Mouse (Mus musculus): ENCODE measurements around the gene Rassf3. TPM values are rescaled to one million over a fixed set of nuclear protein-coding genes. Genes with fewer than 3 reads are reported as not detected.

The Rassf3 gene
- polyA plus RNA-seq, 1 experiment = 20.4 TPM

DNA sequence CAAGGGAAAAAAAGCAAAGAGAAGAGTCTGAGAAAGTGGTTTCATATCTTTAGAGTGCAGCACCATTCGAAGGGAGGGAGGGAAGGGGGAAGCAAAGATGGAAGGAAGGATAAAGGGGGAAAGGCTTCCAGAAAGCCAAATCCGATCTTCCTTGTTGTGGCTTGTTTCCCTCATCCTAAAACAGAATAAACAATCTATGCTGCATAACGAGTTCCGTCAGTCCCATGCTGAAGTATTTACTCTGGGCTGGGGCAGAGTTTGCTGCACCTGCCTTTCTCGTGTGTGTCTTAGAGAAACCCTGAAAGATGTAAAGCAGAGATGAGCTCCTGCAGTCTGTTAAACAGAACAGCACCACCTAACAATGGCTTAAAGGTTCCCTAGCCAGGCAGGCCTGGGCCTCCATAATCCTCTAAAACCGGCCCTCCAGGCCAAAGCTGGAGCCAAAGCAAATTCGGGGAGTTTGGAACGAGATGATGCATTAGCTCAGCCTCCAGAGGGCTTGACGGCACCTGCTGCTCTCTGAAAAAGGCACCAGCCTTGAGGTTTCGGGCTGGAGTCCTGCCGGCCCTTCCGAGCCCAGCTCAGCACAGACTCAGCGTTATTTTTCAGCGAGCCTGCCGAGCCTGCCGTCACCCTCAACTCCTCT, 43.4 kb downstream of the Rassf3 start:
- no peak for TF ChIP-seq POLR2A (IDR thresholded peaks at IDR 0.05; ENCODE audit: low read depth, low read length)
- TF ChIP-seq CTCF (IDR thresholded peaks at IDR 0.05; ENCODE audit: extremely low read depth, insufficient read depth, insufficient read length, insufficient replicate concordance) = no peak
- Histone ChIP-seq H3K4me1 (ENCODE audit: control insufficient read depth, insufficient read depth, insufficient read length) (peaks cover 38% of the 10 kb centered on the region; the same call in 1 of the 2 replicates), H3K36me3 (ENCODE audit: control insufficient read depth, insufficient read depth, low read length) (no peaks in the 10 kb centered on the region), H3K27ac (ENCODE audit: insufficient read depth, low read length) (peak overlapping the region; percentile 15), H3K27me3 (ENCODE audit: control insufficient read depth, insufficient read depth, low read length) (no peaks in the 10 kb centered on the region), H3K4me3 (ENCODE audit: extremely low read depth, insufficient read depth, insufficient read length) (no peak overlapping the region)
- DNase-seq (ENCODE audit: low read depth in 1 of 2, low spot score in 2 of 2) = no peak
- WGBS = 32% methylated on average over 16 of the region's 16 CpGs

DNA sequence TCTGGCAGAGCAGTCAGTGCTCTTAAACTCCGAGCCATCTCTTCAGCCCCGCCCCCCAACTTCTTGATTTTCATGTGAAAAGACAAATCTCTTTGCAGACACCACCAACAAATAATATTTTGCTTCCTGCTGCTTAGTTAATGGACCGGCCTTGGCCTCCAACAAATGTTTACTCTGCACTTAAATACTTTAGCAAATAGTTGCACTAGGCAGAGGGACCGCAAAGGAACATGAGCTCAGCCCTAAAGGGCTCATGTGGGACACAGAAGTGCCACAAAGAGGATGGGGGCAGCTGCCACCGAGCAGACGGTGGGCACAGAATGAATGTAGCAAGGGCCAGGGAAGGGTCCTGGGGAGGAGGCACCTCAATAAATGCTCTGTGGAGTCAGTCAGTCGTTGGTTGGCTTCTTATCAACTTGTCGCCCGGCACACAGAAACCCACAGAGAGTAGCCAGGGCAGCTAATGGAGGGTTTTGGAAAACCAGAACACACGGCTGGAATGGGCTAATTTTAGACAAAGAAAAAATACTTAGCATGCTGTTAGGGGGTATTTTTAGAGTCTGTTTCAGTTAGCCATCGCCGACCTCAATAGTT, 44.0 kb downstream of the Rassf3 start:
- Histone ChIP-seq H3K27ac (ENCODE audit: insufficient read depth, low read length) (peak overlapping the region; percentile 71), H3K36me3 (ENCODE audit: control insufficient read depth, insufficient read depth, low read length) (no peaks in the 10 kb centered on the region), H3K4me1 (ENCODE audit: control insufficient read depth, insufficient read depth, insufficient read length) (peaks cover 44% of the 10 kb centered on the region; the same call in 1 of the 2 replicates), H3K4me3 (ENCODE audit: extremely low read depth, insufficient read depth, insufficient read length) (no peak overlapping the region), H3K27me3 (ENCODE audit: control insufficient read depth, insufficient read depth, low read length) (no peaks in the 10 kb centered on the region)
- no peak for DNase-seq (ENCODE audit: low read depth in 1 of 2, low spot score in 2 of 2)
- TF ChIP-seq CTCF (IDR thresholded peaks at IDR 0.05; ENCODE audit: extremely low read depth, insufficient read depth, insufficient read length, insufficient replicate concordance) (no peak), POLR2A (IDR thresholded peaks at IDR 0.05; ENCODE audit: low read depth, low read length) (no peak)
- 38% methylated on average over 12 of the region's 12 CpGs for WGBS

DNA sequence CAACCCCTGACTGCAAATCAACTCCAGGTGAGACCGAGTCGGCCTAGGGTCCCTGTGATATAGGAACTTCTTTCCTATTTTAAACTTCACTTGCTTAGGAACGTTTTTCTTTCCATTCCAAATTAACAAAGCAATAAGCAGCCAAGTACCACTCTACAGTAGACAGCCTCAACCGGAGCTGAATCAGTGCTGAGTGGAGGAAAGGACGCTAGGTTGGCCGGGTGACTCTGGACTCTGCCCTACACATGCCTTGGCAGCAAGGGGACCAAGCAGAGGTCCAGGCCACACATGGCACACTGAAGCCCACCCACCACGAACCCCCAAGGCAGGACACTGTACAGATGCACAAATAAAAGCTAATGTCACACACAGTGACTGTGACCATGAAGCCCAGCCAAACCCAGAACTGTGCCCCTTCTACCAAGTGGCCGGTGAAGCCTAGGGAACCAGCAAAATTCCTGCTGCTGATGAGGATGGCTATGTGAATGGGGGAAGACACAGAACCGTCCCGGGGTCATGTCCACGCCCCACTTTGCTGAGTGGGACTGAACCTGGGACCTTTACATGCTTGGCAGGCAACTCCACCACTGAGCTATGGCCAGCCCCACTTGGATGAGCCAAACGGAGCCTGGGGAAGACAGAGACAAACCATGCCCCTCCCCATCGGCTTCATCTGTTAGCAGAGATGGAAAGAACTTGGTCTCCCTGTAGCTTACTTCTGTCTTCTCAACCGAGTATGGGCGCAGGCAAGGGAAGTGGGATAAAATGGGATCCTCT, 45.2 kb downstream of the Rassf3 start:
- peak overlapping the region; percentile 73; the same call in 1 of the 2 replicates for H3K27ac ChIP-seq (ENCODE audit: insufficient read depth, low read length)
- no peak for DNase-seq (ENCODE audit: low read depth in 1 of 2, low spot score in 2 of 2)
- TF ChIP-seq POLR2A (IDR thresholded peaks at IDR 0.05; ENCODE audit: low read depth, low read length) = no peak
- no peak for TF ChIP-seq CTCF (IDR thresholded peaks at IDR 0.05; ENCODE audit: extremely low read depth, insufficient read depth, insufficient read length, insufficient replicate concordance)
- no peak overlapping the region for H3K4me3 ChIP-seq (ENCODE audit: extremely low read depth, insufficient read depth, insufficient read length)
- no peaks in the 10 kb centered on the region for H3K27me3 ChIP-seq (ENCODE audit: control insufficient read depth, insufficient read depth, low read length)
- H3K36me3 ChIP-seq (ENCODE audit: control insufficient read depth, insufficient read depth, low read length) = no peaks in the 10 kb centered on the region
- WGBS = 83% methylated on average over 15 of the region's 15 CpGs
- H3K4me1 ChIP-seq (ENCODE audit: control insufficient read depth, insufficient read depth, insufficient read length) = peaks cover 51% of the 10 kb centered on the region; the same call in 1 of the 2 replicates

DNA sequence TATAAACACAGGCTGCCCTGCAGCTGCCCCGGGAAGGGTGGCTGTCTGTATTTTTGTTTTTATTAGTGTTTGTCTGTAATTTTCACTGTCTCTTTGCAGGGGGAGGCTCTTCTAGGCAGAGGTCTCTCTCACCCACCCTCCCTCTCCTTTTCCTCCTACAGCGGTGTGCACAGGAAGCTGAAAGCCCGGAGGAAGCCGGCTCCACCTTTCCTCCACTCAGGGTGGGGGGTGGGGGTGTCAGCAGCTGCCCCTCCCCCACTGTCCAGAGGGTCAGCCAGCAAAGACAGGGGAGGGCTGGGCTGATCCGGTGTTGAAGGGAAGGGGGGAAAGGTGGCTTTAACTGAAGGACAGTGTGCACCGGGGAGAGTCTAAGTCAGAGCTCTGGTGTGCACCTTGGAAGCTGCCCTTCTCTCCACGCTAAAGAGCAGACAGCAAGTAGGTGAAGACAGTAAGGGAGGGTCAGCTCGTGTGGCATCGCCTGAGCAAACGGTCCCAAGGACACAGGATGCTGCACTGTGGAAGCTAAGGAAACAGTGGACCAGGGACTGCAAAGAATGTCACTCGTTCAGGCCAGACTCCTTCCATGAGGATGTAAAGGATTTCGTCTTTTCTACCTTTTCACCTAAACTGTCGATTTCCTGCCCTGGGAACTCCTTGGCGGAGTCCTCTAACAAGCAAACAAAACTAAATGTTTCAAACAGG, 46.0 kb downstream of the Rassf3 start:
- WGBS = 35% methylated on average over 14 of the region's 14 CpGs
- DNase-seq (ENCODE audit: low read depth in 1 of 2, low spot score in 2 of 2) = no peak
- H3K36me3 ChIP-seq (ENCODE audit: control insufficient read depth, insufficient read depth, low read length) = no peaks in the 10 kb centered on the region
- no peaks in the 10 kb centered on the region for H3K27me3 ChIP-seq (ENCODE audit: control insufficient read depth, insufficient read depth, low read length)
- peaks cover 51% of the 10 kb centered on the region; the same call in 1 of the 2 replicates for H3K4me1 ChIP-seq (ENCODE audit: control insufficient read depth, insufficient read depth, insufficient read length)
- H3K4me3 ChIP-seq (ENCODE audit: extremely low read depth, insufficient read depth, insufficient read length) = no peak overlapping the region; the same call in 1 of the 2 replicates
- H3K27ac ChIP-seq (ENCODE audit: insufficient read depth, low read length) = peak overlapping the region; percentile 73
- TF ChIP-seq POLR2A (IDR thresholded peaks at IDR 0.05; ENCODE audit: low read depth, low read length) (no peak), CTCF (IDR thresholded peaks at IDR 0.05; ENCODE audit: extremely low read depth, insufficient read depth, insufficient read length, insufficient replicate concordance) (no peak)

DNA sequence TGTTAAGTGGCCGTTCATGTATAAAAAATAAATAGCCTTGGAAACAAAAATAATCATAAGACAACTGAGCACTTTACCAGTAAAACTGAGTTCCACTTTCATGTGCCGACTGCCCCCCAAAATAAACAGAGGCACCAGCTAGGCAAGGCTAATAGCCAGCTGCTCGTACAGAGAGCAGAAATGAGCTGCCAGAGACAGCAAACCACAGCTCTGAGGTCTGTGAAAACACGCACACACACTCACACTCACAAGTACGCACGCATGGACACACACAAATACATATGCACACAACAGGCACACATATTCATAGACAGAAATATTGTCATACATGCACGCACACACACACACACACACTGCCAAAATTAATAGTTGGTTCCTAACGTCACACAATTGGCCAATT, 46.6 kb downstream of the Rassf3 start:
- Histone ChIP-seq H3K27me3 (ENCODE audit: control insufficient read depth, insufficient read depth, low read length) (no peaks in the 10 kb centered on the region), H3K36me3 (ENCODE audit: control insufficient read depth, insufficient read depth, low read length) (no peaks in the 10 kb centered on the region), H3K4me3 (ENCODE audit: extremely low read depth, insufficient read depth, insufficient read length) (no peak overlapping the region), H3K27ac (ENCODE audit: insufficient read depth, low read length) (peak overlapping the region; percentile 73), H3K4me1 (ENCODE audit: control insufficient read depth, insufficient read depth, insufficient read length) (peaks cover 51% of the 10 kb centered on the region; the same call in 1 of the 2 replicates)
- DNase-seq (ENCODE audit: low read depth in 1 of 2, low spot score in 2 of 2) = peak in 1 of 2 experiments; percentile 26
- WGBS = 8% methylated on average over 8 of the region's 8 CpGs
- no peak for TF ChIP-seq CTCF (IDR thresholded peaks at IDR 0.05; ENCODE audit: extremely low read depth, insufficient read depth, insufficient read length, insufficient replicate concordance)
- no peak for TF ChIP-seq POLR2A (IDR thresholded peaks at IDR 0.05; ENCODE audit: low read depth, low read length)

DNA sequence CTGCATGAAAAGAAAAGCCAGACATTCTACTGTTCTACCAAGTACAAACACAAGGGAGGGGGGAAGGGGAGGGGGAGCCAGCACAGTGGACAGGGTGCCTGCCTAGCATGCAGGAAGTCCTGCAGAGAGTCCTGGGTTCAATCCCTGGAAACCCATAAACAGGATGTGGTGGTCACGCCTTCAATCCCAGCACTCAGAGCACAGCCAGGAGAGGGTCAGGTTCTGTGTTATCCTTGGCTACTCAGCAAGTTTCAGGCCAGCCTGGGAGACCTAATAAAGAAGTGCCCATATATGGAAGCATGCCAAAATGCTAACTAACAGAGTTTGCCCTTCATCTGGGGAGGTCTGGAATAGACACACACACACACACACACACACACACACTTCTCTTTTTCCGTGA, 47.1 kb downstream of the Rassf3 start:
- no peak for DNase-seq (ENCODE audit: low read depth in 1 of 2, low spot score in 2 of 2)
- TF ChIP-seq POLR2A (IDR thresholded peaks at IDR 0.05; ENCODE audit: low read depth, low read length) = no peak
- no peak for TF ChIP-seq CTCF (IDR thresholded peaks at IDR 0.05; ENCODE audit: extremely low read depth, insufficient read depth, insufficient read length, insufficient replicate concordance)
- H3K4me1 ChIP-seq (ENCODE audit: control insufficient read depth, insufficient read depth, insufficient read length) = peaks cover 53% of the 10 kb centered on the region
- no peaks in the 10 kb centered on the region for H3K36me3 ChIP-seq (ENCODE audit: control insufficient read depth, insufficient read depth, low read length)
- H3K27ac ChIP-seq (ENCODE audit: insufficient read depth, low read length) = peak overlapping the region; percentile 54
- H3K27me3 ChIP-seq (ENCODE audit: control insufficient read depth, insufficient read depth, low read length) = no peaks in the 10 kb centered on the region
- WGBS = 10% methylated on average over 2 of the region's 2 CpGs
- no peak overlapping the region for H3K4me3 ChIP-seq (ENCODE audit: extremely low read depth, insufficient read depth, insufficient read length)
